Mouse (Mus musculus): ENCODE data around the gene Spem2.

DNA sequence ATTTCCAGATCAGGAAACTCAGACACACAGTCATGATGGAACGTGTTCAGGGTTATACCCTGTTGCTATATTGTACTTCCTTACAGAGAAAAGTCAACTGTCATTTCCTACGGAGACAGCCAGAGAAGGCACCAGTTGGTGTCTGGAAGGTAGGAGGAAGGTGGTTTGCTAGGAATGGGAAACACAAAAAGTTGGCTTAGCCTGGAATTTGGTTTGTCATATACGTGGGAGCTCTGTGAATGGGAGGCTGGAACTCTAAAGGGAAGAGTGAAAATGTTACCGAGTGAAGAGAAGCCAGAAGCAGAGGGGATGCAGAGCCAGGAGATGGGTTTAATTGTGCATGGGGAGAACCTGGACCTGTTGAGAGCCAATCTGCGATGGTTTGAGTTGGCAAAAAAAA, 26.8 kb downstream of the Spem2 start:
- no peak for TF ChIP-seq POLR2A (IDR thresholded peaks at IDR 0.05; ENCODE audit: insufficient read depth, low read length)
- TF ChIP-seq EP300 (IDR thresholded peaks at IDR 0.05; ENCODE audit: insufficient read depth, low read depth, low read length) = no peak
